Mouse (Mus musculus) kidney, adult 11 months (tissue): ENCODE data around the gene Spin1.

Source experiments
- DNase-seq: peaks from one replicate; pipeline ENCODE4 v3.0.0; 2022

Spin1 gene

GRCm38 (mm10) chr13:51147106-51147505 lies 46.4 kb downstream of the Spin1 start:
- no peak for DNase-seq

GRCm38 (mm10) chr13:51152966-51153669 lies 52.4 kb downstream of the Spin1 start:
- peak; percentile 19 for DNase-seq

GRCm38 (mm10) chr13:51153670-51154030 lies 53.0 kb downstream of the Spin1 start:
- DNase-seq: peak; percentile 36

- no peak for DNase-seq
Observed at GRCm38 (mm10) chr13:51155178-51156013, 54.7 kb downstream of the Spin1 start.

GRCm38 (mm10) chr13:51156014-51156386 lies 55.3 kb downstream of the Spin1 start:
- DNase-seq: no peak

- DNase-seq: no peak
Observed at GRCm38 (mm10) chr13:51157291-51157690, 56.6 kb downstream of the Spin1 start.

- no peak for DNase-seq
Observed at GRCm38 (mm10) chr13:51161672-51162071, 61.0 kb downstream of the Spin1 start.

GRCm38 (mm10) chr13:51162246-51162645 lies 61.6 kb downstream of the Spin1 start:
- DNase-seq: no peak

GRCm38 (mm10) chr13:51166711-51167110 lies 66.0 kb downstream of the Spin1 start:
- no peak for DNase-seq

GRCm38 (mm10) chr13:51170215-51170614 lies 69.5 kb downstream of the Spin1 start:
- no peak for DNase-seq

GRCm38 (mm10) chr13:51170691-51171680 lies 70.3 kb downstream of the Spin1 start, which contains the start of gene Nxnl2:
Gene Nxnl2, plus strand, starts transcription at chr13:51171022.
- peak; percentile 45 for DNase-seq

GRCm38 (mm10) chr13:51172601-51173000 lies 71.9 kb downstream of the Spin1 start:
- no peak for DNase-seq

GRCm38 (mm10) chr13:51178932-51179331 lies 78.3 kb downstream of the Spin1 start:
- no peak for DNase-seq

- DNase-seq: no peak
Observed at GRCm38 (mm10) chr13:51179362-51179761, 78.7 kb downstream of the Spin1 start.

GRCm38 (mm10) chr13:51182236-51182635 lies 81.6 kb downstream of the Spin1 start:
- no peak for DNase-seq

GRCm38 (mm10) chr13:51184896-51185295 lies 84.2 kb downstream of the Spin1 start:
- no peak for DNase-seq

GRCm38 (mm10) chr13:51190336-51190735 lies 89.7 kb downstream of the Spin1 start:
- no peak for DNase-seq

GRCm38 (mm10) chr13:51191416-51192140 lies 90.9 kb downstream of the Spin1 start:
- DNase-seq: no peak

GRCm38 (mm10) chr13:51193893-51194292 lies 93.2 kb downstream of the Spin1 start:
- no peak for DNase-seq

- DNase-seq: no peak
Observed at GRCm38 (mm10) chr13:51197699-51198098, 97.0 kb downstream of the Spin1 start.

GRCm38 (mm10) chr13:51198186-51198585 lies 97.5 kb downstream of the Spin1 start:
- peak; percentile 57 for DNase-seq
